Mouse (Mus musculus): Measurements from ENCODE around the gene Cep128.

DNA sequence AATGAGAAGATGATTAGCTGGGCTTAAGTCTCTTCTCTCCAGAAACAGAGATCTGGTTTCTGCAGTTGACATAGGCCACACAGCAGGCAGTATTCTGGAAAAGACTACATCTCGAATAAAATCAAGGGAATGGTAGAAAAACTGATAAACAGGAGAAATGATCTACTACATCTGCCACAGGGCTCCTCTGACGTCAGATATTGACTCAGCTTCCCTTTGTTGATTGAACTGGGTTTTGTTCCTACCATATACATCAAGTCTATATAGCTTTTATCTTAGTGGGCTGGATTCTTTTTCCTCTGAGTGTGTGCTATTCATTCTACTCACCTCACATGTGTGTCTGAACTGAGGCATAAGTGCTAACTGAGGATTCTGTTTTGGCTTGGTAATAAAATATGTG, 200.3 kb downstream of the Cep128 start:
- TF ChIP-seq POLR2A (IDR thresholded peaks at IDR 0.05; ENCODE audit: control insufficient read depth, low read depth, low read length) = no peak
- TF ChIP-seq CTCF (IDR thresholded peaks at IDR 0.05; ENCODE audit: control insufficient read depth, insufficient read depth, insufficient replicate concordance, low read depth, low read length) = no peak
